Mouse (Mus musculus) forebrain, embryonic 11.5 days (tissue): Measurements from ENCODE around the gene Tfpi. TPM values are rescaled to one million over a fixed set of nuclear protein-coding genes. Genes with fewer than 3 reads are reported as not detected.
"Not testable (repeated sequence)": the region's sequence is repeated elsewhere in the genome, so short reads cannot be mapped to it uniquely, and the experiment has no call there.

Experiments used
- ATAC-seq: fragments of 200-750 bp; cut with Nextera tagmentation; replicated peaks from 2 replicates; pipeline ENCODE4 v1.8.0; 2017; ENCODE audit warnings: moderate TSS enrichment; ENCODE audit not compliant: low FRiP score
- DNase-seq: peaks from one replicate; pipeline ENCODE4 v3.0.0-alpha.2; 2017; ENCODE audit warnings: low spot score
- H3K27ac ChIP-seq: fragments of 300-500 bp; sonication (generic); 2 replicates; pipeline ENCODE4 v1.5.1; 2014; ENCODE audit warnings: low read depth, low read length
- H3K27me3 ChIP-seq: fragments of 300-500 bp; sonication (generic); 2 replicates; pipeline ENCODE4 v1.6.1; 2014; ENCODE audit warnings: mild to moderate bottlenecking, low read length, mixed read lengths; ENCODE audit not compliant: control insufficient read depth, insufficient read depth
- H3K36me3 ChIP-seq: fragments of 300-500 bp; sonication (generic); 2 replicates; pipeline ENCODE4 v1.6.1; 2014; ENCODE audit warnings: mild to moderate bottlenecking, low read length, moderate library complexity, mixed read lengths; ENCODE audit not compliant: control insufficient read depth, insufficient read depth
- H3K4me1 ChIP-seq: fragments of 300-500 bp; sonication (generic); replicated peaks from 2 replicates; pipeline ENCODE4 v1.6.1; 2014; ENCODE audit warnings: low read length, mixed read lengths; ENCODE audit not compliant: control insufficient read depth, insufficient read depth
- H3K4me2 ChIP-seq: fragments of 300-500 bp; sonication (generic); 2 replicates; pipeline ENCODE4 v1.6.1; 2014; ENCODE audit warnings: low read depth, mild to moderate bottlenecking, low read length, moderate library complexity, mixed read lengths; ENCODE audit not compliant: severe bottlenecking
- H3K4me3 ChIP-seq: fragments of 300-500 bp; sonication (generic); 2 replicates; pipeline ENCODE4 v1.5.1; 2014; ENCODE audit warnings: low read depth, low read length
- H3K9ac ChIP-seq: fragments of 300-500 bp; sonication (generic); 2 replicates; pipeline ENCODE4 v1.6.1; 2014; ENCODE audit warnings: low read length
- H3K9me3 ChIP-seq: fragments of 300-500 bp; sonication (generic); 2 replicates; pipeline ENCODE4 v1.6.1; 2016; ENCODE audit warnings: low read length, mixed read lengths; ENCODE audit not compliant: control insufficient read depth
- WGBS: fragments of 180-500 bp; shearing (Covaris S2); extraction: QIAGEN DNeasy Blood & Tissue Kit; methylation state at CpG from one replicate; pipeline ENCODE4 v1.1.7; 2014; 5-methylcytosine and 5-hydroxymethylcytosine counted together
- polyA plus RNA-seq: library from polyadenylated mRNA; unstranded; fragments of >200 nt; fragmentation: Nextera tagmentation; extraction: Ambion mirVana; gene quantifications from 2 replicates; pipeline ENCODE4 v1.2.1, GENCODE M21; 2014

Gene Tfpi
- polyA plus RNA-seq, 1 experiment from 2014 or later: 9.9 TPM

GRCm38 (mm10) chr2:84511508-84511907, 34.9 kb upstream of the Tfpi start:
- 72% methylated on average over 2 of the region's 2 CpGs for WGBS
- Histone ChIP-seq H3K27me3 (no peaks in the 10 kb centered on the region), H3K4me1 (no peaks in the 10 kb centered on the region), H3K36me3 (no peaks in the 10 kb centered on the region), H3K27ac (no peak overlapping the region), H3K4me2 (no peak overlapping the region), H3K9me3 (no peaks in the 10 kb centered on the region), H3K9ac (no peak overlapping the region), H3K4me3 (no peak overlapping the region)
- no peak for ATAC-seq
- DNase-seq: no peak

GRCm38 (mm10) chr2:84511036-84511435, 34.5 kb upstream of the Tfpi start:
- DNase-seq (no peak), ATAC-seq (no peak)
- 90% methylated on average over 4 of the region's 4 CpGs for WGBS
- Histone ChIP-seq H3K9me3 (no peaks in the 10 kb centered on the region), H3K36me3 (no peaks in the 10 kb centered on the region), H3K4me3 (no peak overlapping the region), H3K4me2 (no peak overlapping the region), H3K27me3 (no peaks in the 10 kb centered on the region), H3K9ac (no peak overlapping the region), H3K27ac (no peak overlapping the region), H3K4me1 (no peaks in the 10 kb centered on the region)

GRCm38 (mm10) chr2:84504954-84505394, 28.4 kb upstream of the Tfpi start:
- 0 out of 2 replicates have a peak overlapping the region, but pooled peaks have one; percentile 29 for H3K4me2 ChIP-seq
- not testable (repeated sequence) for DNase-seq, H3K4me3 ChIP-seq

GRCm38 (mm10) chr2:84504285-84504684, 27.7 kb upstream of the Tfpi start:
- no peak overlapping the region for H3K27ac ChIP-seq
- ATAC-seq (no peak), DNase-seq (no peak)
- H3K36me3 ChIP-seq: no peaks in the 10 kb centered on the region
- H3K4me3 ChIP-seq: no peak overlapping the region
- WGBS: 73% methylated on average over 4 of the region's 4 CpGs
- no peaks in the 10 kb centered on the region for H3K27me3 ChIP-seq
- H3K4me1 ChIP-seq: no peaks in the 10 kb centered on the region; the same call in 1 of the 2 replicates
- H3K4me2 ChIP-seq: no peak overlapping the region
- no peaks in the 10 kb centered on the region for H3K9me3 ChIP-seq
- no peak overlapping the region for H3K9ac ChIP-seq

More at GRCm38 (mm10) chr2:84504954-84505394, 28.4 kb upstream of the Tfpi start:
- not testable (repeated sequence) for H3K9ac ChIP-seq, H3K9me3 ChIP-seq, H3K4me1 ChIP-seq, H3K27ac ChIP-seq, H3K36me3 ChIP-seq, H3K27me3 ChIP-seq
- peak; percentile 30; the same call in 1 of the 2 replicates for ATAC-seq
- WGBS: 56% methylated on average over 5 of the region's 11 CpGs

GRCm38 (mm10) chr2:84498921-84499320, 22.3 kb upstream of the Tfpi start:
- no peaks in the 10 kb centered on the region for H3K9me3 ChIP-seq
- no peak overlapping the region for H3K9ac ChIP-seq
- no peak for DNase-seq
- no peak overlapping the region for H3K4me3 ChIP-seq
- 86% methylated on average over 3 of the region's 3 CpGs for WGBS
- H3K4me1 ChIP-seq: no peaks in the 10 kb centered on the region
- H3K36me3 ChIP-seq: no peaks in the 10 kb centered on the region
- ATAC-seq: no peak
- H3K4me2 ChIP-seq: no peak overlapping the region
- H3K27ac ChIP-seq: no peak overlapping the region
- no peaks in the 10 kb centered on the region for H3K27me3 ChIP-seq

GRCm38 (mm10) chr2:84495108-84495507, 18.5 kb upstream of the Tfpi start:
- H3K4me3 ChIP-seq: no peak overlapping the region
- no peaks in the 10 kb centered on the region for H3K36me3 ChIP-seq
- H3K9me3 ChIP-seq: no peaks in the 10 kb centered on the region
- DNase-seq: no peak
- H3K27ac ChIP-seq: no peak overlapping the region
- H3K9ac ChIP-seq: no peak overlapping the region
- 85% methylated on average over 3 of the region's 3 CpGs for WGBS
- no peaks in the 10 kb centered on the region for H3K4me1 ChIP-seq
- H3K27me3 ChIP-seq: no peaks in the 10 kb centered on the region
- no peak overlapping the region for H3K4me2 ChIP-seq
- ATAC-seq: no peak

DNA sequence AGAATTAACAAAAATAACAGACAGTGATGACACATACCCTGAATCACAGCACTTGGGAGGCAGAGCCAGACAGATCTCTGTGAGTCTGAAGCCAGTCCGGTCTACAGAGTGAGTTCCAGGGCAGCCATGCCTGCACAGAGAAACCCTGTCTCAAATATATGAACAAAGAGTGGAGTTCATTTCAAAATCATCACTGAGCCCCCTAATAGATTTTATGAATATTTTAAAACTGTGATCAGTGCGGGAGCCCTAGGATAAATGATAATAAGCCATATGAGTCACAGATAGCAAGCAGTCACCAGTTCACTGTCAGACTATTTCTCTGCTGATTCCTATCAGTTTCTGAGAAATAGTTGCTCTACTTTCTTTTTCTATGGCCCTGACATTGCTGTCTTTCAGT, 17.1 kb upstream of the Tfpi start:
- Histone ChIP-seq H3K4me1 (no peaks in the 10 kb centered on the region), H3K27me3 (no peaks in the 10 kb centered on the region), H3K9me3 (no peaks in the 10 kb centered on the region), H3K4me2 (no peak overlapping the region), H3K36me3 (no peaks in the 10 kb centered on the region), H3K27ac (no peak overlapping the region), H3K9ac (no peak overlapping the region), H3K4me3 (no peak overlapping the region)
- 98% methylated on average over 2 of the region's 2 CpGs for WGBS
- ATAC-seq: no peak
- no peak for DNase-seq

DNA sequence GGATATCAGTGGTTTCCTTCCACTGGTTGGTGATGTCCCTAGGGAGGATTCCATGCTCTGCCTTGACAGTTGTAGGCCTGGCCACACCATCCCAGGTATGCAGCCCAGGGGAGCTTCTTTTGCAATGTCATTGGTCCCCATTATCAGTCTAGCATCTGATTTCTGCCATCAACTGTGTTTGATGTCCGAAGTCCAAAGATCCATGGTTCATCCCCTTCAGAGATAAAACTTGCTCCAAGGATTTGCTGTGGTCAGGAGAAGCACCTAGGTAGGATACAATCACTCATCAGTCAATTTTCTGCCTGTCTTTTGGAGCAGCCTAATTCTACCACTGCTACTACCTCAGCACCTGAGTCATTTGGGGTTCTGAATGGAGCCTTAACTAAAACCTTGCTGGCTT, 15.1 kb upstream of the Tfpi start:
- ATAC-seq (no peak), DNase-seq (no peak)
- H3K4me1 ChIP-seq: no peaks in the 10 kb centered on the region
- WGBS: 100% methylated on average over 1 of the region's 1 CpGs
- H3K4me2 ChIP-seq: no peak overlapping the region
- H3K36me3 ChIP-seq: no peaks in the 10 kb centered on the region
- H3K27me3 ChIP-seq: no peaks in the 10 kb centered on the region
- no peak overlapping the region for H3K27ac ChIP-seq
- no peak overlapping the region for H3K4me3 ChIP-seq
- H3K9ac ChIP-seq: no peak overlapping the region
- H3K9me3 ChIP-seq: no peaks in the 10 kb centered on the region

GRCm38 (mm10) chr2:84487705-84488291, 11.2 kb upstream of the Tfpi start:
- 80% methylated on average over 9 of the region's 9 CpGs for WGBS
- Histone ChIP-seq H3K27me3 (no peaks in the 10 kb centered on the region), H3K36me3 (no peaks in the 10 kb centered on the region), H3K9ac (no peak overlapping the region), H3K4me1 (no peaks in the 10 kb centered on the region), H3K9me3 (no peaks in the 10 kb centered on the region), H3K4me3 (no peak overlapping the region), H3K27ac (no peak overlapping the region), H3K4me2 (no peak overlapping the region)
- DNase-seq (no peak), ATAC-seq (no peak)
